Mouse (Mus musculus) kidney, adult 8-10 months (tissue): ENCODE data around the gene Pmpcb.

Experiments
- DNase-seq, 2 experiments: peaks; one replicate each; pipeline ENCODE4 v3.0.0; 2022

Pmpcb gene

GRCm38 (mm10) chr5:21804837-21805236, 67.9 kb downstream of the Pmpcb start:
- DNase-seq: no peak
